Mouse (Mus musculus) stomach, embryonic 14.5 days (tissue): ENCODE data around the gene Hoxa11. TPM values are rescaled to one million over a fixed set of nuclear protein-coding genes. Genes with fewer than 3 reads are reported as not detected.

ENCODE experiments used
- ATAC-seq: fragments of 200-750 bp; cut with Nextera tagmentation; 2 replicates; pipeline ENCODE4 v1.8.0; 2017; ENCODE audit warnings: low read depth, moderate TSS enrichment; ENCODE audit not compliant: insufficient number of reproducible peaks, insufficient read depth, low FRiP score
- H3K27ac ChIP-seq: fragments of 300-500 bp; sonication (generic); 2 replicates; pipeline ENCODE4 v1.5.1; 2014; ENCODE audit warnings: mild to moderate bottlenecking, low read length, moderate library complexity, mixed read lengths
- H3K27me3 ChIP-seq: fragments of 300-500 bp; sonication (generic); 2 replicates; pipeline ENCODE4 v1.6.1; 2014; ENCODE audit warnings: low read length, control low read depth, mixed read lengths; ENCODE audit not compliant: control insufficient read depth, insufficient read depth
- H3K36me3 ChIP-seq: fragments of 300-500 bp; sonication (generic); 2 replicates; pipeline ENCODE4 v1.6.1; 2014; ENCODE audit warnings: mild to moderate bottlenecking, control low read depth, low read length, moderate library complexity, mixed read lengths; ENCODE audit not compliant: control insufficient read depth, insufficient read depth
- H3K4me1 ChIP-seq: fragments of 300-500 bp; sonication (generic); 2 replicates; pipeline ENCODE4 v1.6.1; 2014; ENCODE audit warnings: low read length, control low read depth, mixed read lengths; ENCODE audit not compliant: control insufficient read depth, insufficient read depth
- H3K4me2 ChIP-seq: fragments of 300-500 bp; sonication (generic); replicated peaks from 2 replicates; pipeline ENCODE4 v1.6.1; 2014; ENCODE audit warnings: low read depth, low read length, control low read depth
- H3K4me3 ChIP-seq: fragments of 300-500 bp; sonication (generic); 2 replicates; pipeline ENCODE4 v1.5.1; 2014; ENCODE audit warnings: low read depth, low read length, control low read depth
- H3K9ac ChIP-seq: fragments of 300-500 bp; sonication (generic); replicated peaks from 2 replicates; pipeline ENCODE4 v1.6.1; 2014; ENCODE audit warnings: low read depth, mild to moderate bottlenecking, control low read depth, low read length, moderate library complexity, mixed read lengths
- H3K9me3 ChIP-seq: fragments of 300-500 bp; sonication (generic); 2 replicates; pipeline ENCODE4 v1.6.1; 2016; ENCODE audit warnings: low read depth, low read length, control low read depth; ENCODE audit not compliant: control insufficient read depth
- WGBS: fragments of 180-500 bp; shearing (Covaris S2); extraction: QIAGEN DNeasy Blood & Tissue Kit; methylation state at CpG from one replicate; pipeline ENCODE4 v1.1.7; 2014; 5-methylcytosine and 5-hydroxymethylcytosine counted together
- polyA plus RNA-seq: library from polyadenylated mRNA; unstranded; fragments of >200 nt; fragmentation: Nextera tagmentation; extraction: Ambion mirVana; gene quantifications from 2 replicates; pipeline ENCODE4 v1.2.1, GENCODE M21; 2014

Hoxa11 gene
- polyA plus RNA-seq, 1 experiment from 2014 or later: not detected

DNA sequence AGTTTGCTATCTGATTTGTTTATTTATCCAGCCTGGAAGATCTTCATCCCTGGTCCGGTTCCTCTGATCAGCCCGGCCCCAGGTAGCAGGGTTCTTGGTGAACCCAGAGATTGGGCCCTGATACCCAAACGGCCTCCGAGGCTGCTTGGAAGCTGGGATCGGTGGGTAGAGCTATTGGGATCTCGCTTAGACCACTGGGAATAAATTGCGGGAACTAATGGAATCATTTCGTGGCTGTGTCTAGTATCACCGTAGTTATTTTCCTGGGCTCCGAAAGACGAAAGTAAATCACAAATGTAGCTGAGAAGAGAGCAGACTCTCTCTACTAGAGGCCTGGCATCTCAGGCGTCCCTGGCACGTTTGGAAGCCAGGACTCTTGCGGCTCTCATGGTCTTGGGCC is 40.4 kb downstream of the Hoxa11 start:
- peak overlapping the region; percentile 81 for H3K27ac ChIP-seq
- ATAC-seq: no peak
- peak overlapping the region; percentile 78 for H3K4me2 ChIP-seq
- H3K4me1 ChIP-seq: peaks cover 3% of the 10 kb centered on the region; the same call in 1 of the 2 replicates
- H3K9me3 ChIP-seq: no peaks in the 10 kb centered on the region
- H3K4me3 ChIP-seq: peak overlapping the region; percentile 90
- 0 out of 2 replicates have a peak, but pooled peaks cover 6% of the 10 kb centered on the region for H3K27me3 ChIP-seq
- 10% methylated on average over 14 of the region's 14 CpGs for WGBS
- H3K36me3 ChIP-seq: peaks cover 5% of the 10 kb centered on the region; the same call in 1 of the 2 replicates
- H3K9ac ChIP-seq: peak overlapping the region; percentile 52

DNA sequence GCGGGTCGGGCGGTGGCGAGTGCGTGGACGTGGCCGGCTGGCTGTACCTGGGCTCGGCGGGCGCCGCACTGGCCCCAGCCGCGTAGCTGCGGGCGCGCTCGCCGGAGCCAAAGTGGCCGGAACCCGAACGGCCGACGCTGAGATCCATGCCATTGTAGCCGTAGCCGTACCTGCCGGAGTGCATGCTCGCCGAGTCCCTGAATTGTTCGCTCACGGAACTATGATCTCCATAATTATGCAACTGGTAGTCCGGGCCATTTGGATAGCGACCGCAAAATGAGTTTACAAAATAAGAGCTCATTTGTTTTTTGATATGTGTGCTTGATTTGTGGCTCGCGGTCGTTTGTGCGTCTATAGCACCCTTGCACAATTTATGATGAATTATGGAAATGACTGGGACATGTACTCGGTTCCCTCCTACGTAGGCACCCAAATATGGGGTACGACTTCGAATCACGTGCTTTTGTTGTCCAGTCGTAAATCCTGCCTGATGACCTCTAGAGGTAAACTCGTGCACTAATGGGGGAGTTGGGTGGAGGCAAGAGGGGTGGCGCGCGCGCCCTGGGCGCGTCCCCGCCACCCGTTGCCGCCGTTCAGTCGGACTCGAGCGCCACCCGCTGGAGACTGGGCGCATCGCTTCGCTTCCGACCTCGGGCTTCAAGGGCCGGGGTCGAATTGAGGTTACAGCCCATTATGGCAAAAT is 41.4 kb downstream of the Hoxa11 start, which contains the start of gene Hoxa5:
Gene Hoxa5, minus strand, starts transcription at position 538 of the 703 bp plus-strand sequence.
- peaks cover 5% of the 10 kb centered on the region; the same call in 1 of the 2 replicates for H3K36me3 ChIP-seq
- WGBS: under 1% methylated on average over 57 of the region's 65 CpGs
- H3K9me3 ChIP-seq: no peaks in the 10 kb centered on the region
- H3K27me3 ChIP-seq: 0 out of 2 replicates have a peak, but pooled peaks cover 3% of the 10 kb centered on the region
- ATAC-seq: peak; percentile 71; the same call in 1 of the 2 replicates
- peak within 1 kb of the TSS; percentile 96 for H3K9ac ChIP-seq
- peak within 1 kb of the TSS; percentile 87 for H3K27ac ChIP-seq
- H3K4me1 ChIP-seq: peaks cover 5% of the 10 kb centered on the region; the same call in 1 of the 2 replicates
- peak within 1 kb of the TSS; percentile 78 for H3K4me2 ChIP-seq
- H3K4me3 ChIP-seq: peak within 1 kb of the TSS; percentile 90

DNA sequence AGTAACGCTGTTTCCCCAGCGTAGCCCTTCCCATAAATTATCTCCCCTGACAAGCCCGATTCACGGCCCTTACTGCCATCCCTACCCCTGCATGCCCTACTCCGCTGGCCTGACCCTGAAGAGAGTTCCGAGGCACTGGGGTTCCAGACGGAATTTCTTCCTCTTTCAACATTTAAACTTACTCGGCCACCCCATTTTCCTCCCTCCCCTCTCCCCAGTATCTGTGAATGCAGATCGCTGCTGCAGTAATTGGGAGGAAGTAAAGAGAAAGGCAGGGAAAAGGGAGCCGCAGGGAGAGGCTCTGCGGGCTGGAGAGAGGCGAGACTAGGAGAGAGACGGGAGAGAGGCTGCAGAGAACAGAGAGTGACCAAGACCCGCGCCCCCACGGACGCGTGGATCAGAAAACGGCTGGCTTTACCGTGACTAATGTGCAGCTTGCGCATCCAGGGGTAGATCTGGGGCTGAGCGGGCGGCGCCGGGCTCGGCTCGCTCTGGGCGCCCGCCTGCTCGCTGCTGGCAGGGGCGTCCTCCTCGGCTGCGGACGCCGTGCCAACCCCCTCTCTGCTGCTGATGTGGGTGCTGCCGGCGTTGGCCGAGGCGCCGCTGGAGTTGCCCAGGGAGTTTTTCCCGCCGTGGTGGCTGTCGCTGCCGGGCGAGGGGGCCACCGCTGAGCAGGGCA is 42.1 kb downstream of the Hoxa11 start:
- Histone ChIP-seq H3K9ac (peak overlapping the region; percentile 96), H3K9me3 (no peaks in the 10 kb centered on the region), H3K36me3 (peaks cover 5% of the 10 kb centered on the region; the same call in 1 of the 2 replicates), H3K4me3 (peak overlapping the region; percentile 90), H3K27me3 (0 out of 2 replicates have a peak, but pooled peaks cover 3% of the 10 kb centered on the region), H3K4me1 (peaks cover 5% of the 10 kb centered on the region; the same call in 1 of the 2 replicates), H3K27ac (peak overlapping the region; percentile 87), H3K4me2 (peak overlapping the region; percentile 78)
- no peak for ATAC-seq
- WGBS: 1% methylated on average over 44 of the region's 46 CpGs

DNA sequence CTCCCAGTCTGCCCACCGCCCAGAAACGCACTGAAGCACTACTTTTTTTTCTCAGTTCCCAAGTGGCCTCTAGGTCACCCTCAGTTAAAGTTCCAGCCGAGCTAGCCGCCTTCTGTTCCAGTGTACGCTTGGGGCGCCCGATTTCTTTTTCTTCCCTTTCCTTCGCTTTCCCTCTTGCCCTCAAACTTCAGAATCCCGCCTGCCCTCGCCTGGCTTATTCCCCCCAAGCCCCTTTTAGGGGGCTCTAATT is 42.6 kb downstream of the Hoxa11 start:
- Histone ChIP-seq H3K4me1 (peaks cover 5% of the 10 kb centered on the region; the same call in 1 of the 2 replicates), H3K9me3 (no peaks in the 10 kb centered on the region), H3K9ac (peak overlapping the region; percentile 96), H3K36me3 (peaks cover 5% of the 10 kb centered on the region; the same call in 1 of the 2 replicates), H3K27ac (peak overlapping the region; percentile 87), H3K27me3 (0 out of 2 replicates have a peak, but pooled peaks cover 3% of the 10 kb centered on the region), H3K4me3 (peak overlapping the region; percentile 90), H3K4me2 (peak overlapping the region; percentile 78)
- ATAC-seq: no peak
- WGBS: 3% methylated on average over 10 of the region's 10 CpGs

DNA sequence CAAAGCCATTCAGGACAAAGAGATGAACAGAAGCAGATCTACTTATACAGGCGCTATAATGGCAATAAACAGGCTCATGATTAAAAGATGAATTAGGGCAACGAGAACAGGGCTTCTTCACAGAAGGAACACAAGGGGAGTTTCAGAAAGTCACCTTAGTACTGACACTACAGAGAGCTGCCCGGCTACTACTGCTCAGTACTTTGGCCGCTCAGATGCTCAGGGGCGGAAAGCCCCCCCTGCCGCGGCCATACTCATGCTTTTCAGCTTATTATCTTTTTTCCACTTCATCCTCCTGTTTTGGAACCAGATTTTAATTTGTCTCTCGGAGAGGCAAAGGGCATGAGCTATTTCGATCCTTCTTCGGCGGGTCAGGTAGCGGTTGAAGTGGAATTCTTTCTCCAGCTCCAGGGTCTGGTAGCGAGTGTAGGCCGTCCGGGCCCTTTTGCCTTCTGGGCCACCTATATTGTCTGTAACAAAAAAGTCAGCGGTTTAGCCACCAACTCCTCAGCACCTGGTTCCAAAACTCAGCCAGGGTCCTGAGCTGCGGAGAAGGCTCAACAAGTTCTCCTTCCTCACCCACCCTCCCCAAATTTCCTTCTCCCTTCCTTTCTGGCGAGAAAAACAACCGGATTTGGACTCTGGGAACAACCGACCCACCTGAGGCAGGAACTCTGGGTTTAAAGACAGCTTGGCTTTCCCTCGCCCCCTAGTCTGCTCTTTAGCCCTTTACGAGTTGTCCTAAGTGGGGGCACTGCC is 43.1 kb downstream of the Hoxa11 start:
- Histone ChIP-seq H3K4me1 (peaks cover 7% of the 10 kb centered on the region; the same call in 1 of the 2 replicates), H3K27me3 (0 out of 2 replicates have a peak, but pooled peaks cover 3% of the 10 kb centered on the region), H3K9ac (peak overlapping the region; percentile 96), H3K36me3 (peaks cover 5% of the 10 kb centered on the region; the same call in 1 of the 2 replicates), H3K9me3 (no peaks in the 10 kb centered on the region), H3K4me2 (peak overlapping the region; percentile 78), H3K27ac (peak overlapping the region; percentile 87), H3K4me3 (peak overlapping the region; percentile 90)
- WGBS: 14% methylated on average over 22 of the region's 22 CpGs
- no peak for ATAC-seq

DNA sequence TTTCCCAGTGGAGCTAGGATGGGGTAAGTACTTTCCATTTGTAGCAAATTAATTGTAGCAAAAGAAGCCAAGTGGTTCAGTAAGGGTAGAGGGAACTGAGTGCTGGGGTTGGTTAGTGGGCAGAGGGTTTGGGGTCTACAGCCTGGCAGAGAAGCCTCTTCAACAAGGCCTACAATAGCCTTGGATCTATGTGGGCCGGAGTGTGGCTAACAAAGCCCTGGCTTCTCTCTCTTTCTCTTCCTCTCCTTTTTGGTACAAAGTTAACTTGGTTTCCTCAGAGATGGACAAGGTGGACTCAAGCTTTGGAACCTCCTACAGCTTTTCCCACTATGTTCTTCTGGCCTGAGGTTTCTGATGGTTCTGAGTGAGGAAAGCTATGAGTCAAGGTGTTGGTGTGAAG is 44.3 kb downstream of the Hoxa11 start:
- peak overlapping the region; percentile 90 for H3K27ac ChIP-seq
- H3K9me3 ChIP-seq: no peaks in the 10 kb centered on the region
- peak overlapping the region; percentile 56 for H3K9ac ChIP-seq
- peaks cover 17% of the 10 kb centered on the region for H3K4me1 ChIP-seq
- H3K4me2 ChIP-seq: peak overlapping the region; percentile 78
- no peaks in the 10 kb centered on the region for H3K27me3 ChIP-seq
- H3K36me3 ChIP-seq: peaks cover 5% of the 10 kb centered on the region; the same call in 1 of the 2 replicates
- ATAC-seq: no peak
- WGBS: 55% methylated on average over 1 of the region's 1 CpGs
- H3K4me3 ChIP-seq: peak overlapping the region; percentile 90

DNA sequence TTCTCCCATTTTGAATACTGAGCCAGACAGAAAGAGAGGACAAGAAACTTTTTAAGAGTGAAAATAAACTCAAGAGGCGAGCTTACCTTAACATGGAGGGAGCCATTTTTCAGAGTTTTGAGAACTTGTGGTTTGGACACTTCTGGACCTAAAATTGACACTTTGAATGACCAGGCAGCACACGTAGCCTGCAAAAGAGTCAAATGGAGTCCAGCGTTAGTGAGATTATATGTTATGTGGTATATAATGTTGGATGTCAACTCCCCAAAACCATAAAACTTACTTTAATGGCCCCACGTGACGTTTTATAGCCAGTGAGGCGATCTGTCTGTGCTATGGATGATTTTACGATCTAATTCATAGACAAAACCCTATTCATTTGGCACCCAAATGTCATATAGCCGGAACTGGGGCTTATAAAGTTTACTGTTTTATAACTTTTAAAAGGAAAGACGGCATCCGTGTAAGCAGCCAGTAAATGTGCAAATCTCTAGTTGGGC is 44.8 kb downstream of the Hoxa11 start:
- H3K4me2 ChIP-seq: peak overlapping the region; percentile 78
- no peaks in the 10 kb centered on the region for H3K9me3 ChIP-seq
- H3K27ac ChIP-seq: peak overlapping the region; percentile 90
- peaks cover 5% of the 10 kb centered on the region; the same call in 1 of the 2 replicates for H3K36me3 ChIP-seq
- WGBS: 34% methylated on average over 10 of the region's 10 CpGs
- peak overlapping the region; percentile 90 for H3K4me3 ChIP-seq
- peak overlapping the region; percentile 56 for H3K9ac ChIP-seq
- ATAC-seq: no peak
- H3K4me1 ChIP-seq: peaks cover 22% of the 10 kb centered on the region
- H3K27me3 ChIP-seq: no peaks in the 10 kb centered on the region
